Mouse (Mus musculus): ENCODE results near the gene Rtp1.

Rtp1 gene

DNA sequence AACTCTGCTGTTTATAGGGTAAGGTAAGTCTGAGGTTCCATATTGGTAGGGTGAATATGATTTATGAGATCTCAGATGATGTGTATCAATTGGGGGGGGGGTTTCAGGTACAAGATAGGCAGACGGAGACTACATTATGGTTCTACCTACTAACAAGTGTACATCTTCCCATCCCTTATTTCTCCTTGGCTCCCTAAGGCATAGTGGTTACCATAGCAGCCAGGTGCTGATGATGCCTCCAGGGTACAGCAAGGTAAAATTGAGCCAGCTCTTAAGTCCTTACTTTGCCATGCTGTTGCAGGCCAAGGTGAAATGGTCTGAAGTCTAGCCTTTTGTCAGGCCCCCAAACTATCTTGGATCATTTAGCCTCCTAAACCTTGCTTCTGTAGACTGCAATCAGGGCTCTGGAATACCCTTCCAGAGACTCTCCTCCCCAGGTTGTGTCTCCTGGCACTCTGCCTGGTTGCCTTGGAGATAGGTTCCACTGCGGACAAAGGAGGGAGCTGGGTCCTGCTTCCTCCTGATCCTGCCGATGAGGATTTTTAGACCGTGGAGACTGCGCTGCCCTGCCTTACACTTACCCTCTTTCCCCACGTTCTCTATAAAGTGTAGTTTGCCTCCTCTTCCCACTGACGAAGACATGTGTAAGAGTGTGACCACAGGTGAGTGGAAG, at the start of gene Rtp1:
Gene Rtp1, plus strand, starts transcription at position 487 of the 673 bp plus-strand sequence.
- DNase-seq (ENCODE audit: low read depth, low spot score) = no peak

DNA sequence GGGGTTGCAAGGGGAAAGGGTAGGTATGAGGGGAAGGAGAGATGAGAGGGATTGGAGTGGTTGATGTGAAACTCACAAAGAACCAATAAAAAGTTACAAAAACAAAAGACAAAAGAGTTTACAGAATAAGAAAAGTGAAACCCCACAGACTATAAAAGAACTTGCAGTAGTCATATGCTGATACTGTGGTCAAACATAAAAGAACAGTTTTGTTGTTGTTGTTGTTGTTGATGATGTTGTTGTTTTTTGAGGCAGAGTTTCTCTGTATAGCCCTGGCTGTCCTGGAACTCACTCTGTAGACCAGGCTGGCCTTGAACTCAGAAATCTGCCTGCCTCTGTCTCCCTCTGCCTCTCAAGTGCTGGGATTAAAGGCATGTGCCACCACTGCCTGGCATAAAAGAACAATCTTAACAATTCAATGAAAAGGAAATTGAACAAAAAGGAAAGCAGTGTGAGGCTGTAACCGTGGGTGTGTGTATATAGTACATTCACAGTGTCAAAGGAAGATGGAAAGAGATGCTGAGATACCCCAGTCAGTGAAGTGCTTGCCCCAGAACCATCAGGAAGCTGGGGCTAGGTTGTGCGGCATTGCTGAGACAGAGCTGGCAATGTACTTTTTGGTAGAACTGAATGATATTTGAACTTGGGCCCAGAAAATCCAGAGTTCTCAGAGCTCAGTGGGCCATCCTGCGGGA, 49.2 kb upstream of the Rtp1 start:
- DNase-seq (ENCODE audit: low read depth, low spot score) = no peak

DNA sequence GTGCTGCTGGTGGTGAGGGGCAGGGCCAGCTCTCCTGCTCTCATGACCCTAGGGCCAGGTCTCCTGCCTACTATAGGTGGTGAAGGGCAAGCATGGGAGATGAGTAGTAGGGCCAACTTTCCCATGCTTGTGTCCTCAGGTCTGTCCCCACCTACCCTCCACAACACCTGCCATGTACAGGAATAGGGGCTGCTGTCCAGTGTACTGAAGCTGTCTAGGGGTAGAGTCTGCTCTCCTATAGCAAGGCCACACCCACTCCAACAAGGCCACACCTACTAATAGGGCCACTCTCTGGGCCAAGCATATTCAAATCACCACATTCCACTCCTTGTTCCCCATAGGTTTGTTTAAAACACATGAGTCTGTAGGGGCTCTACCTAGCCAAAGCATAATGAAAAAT, 44.6 kb upstream of the Rtp1 start:
- no peak for DNase-seq (ENCODE audit: low read depth, low spot score)

DNA sequence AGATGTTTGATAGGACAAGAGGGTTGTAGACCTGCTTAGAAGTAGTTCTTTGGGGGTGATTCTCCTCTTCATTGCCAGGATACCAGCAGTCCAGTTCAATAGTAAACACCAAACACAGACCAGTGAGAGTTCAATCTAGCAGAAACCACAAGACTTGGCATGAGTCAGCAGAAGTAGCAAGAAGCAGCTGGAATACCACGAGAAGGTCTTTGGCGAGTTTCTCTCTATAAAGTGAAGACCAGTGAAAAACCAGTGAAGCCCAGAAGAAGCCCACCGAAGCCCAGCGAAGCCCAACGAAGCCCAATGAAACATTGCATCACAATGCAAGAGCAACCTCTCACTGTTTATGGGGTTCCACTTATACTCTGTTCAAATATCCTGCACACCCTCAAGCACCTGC, 31.0 kb upstream of the Rtp1 start:
- DNase-seq (ENCODE audit: low read depth, low spot score) = no peak

DNA sequence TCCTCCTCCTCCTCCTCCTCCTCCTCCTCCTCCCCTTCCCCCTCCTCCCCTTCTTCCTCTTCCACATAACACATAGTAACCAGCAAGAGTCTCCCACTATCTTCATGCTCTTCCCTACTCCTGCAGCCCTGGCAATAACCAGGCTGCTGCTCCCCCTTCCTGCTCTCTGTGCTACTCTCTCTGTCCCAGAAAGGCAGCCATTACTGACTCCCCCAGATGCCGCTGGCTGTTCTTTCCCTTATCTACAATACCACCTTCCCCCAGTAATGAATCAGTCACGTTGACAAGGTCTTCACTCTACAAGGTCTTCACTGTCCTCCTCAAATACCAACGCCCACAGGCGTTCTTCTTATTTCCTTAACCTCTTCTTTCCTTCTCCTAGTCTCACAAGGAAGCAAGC, 27.5 kb upstream of the Rtp1 start:
- DNase-seq (ENCODE audit: low read depth, low spot score) = no peak

DNA sequence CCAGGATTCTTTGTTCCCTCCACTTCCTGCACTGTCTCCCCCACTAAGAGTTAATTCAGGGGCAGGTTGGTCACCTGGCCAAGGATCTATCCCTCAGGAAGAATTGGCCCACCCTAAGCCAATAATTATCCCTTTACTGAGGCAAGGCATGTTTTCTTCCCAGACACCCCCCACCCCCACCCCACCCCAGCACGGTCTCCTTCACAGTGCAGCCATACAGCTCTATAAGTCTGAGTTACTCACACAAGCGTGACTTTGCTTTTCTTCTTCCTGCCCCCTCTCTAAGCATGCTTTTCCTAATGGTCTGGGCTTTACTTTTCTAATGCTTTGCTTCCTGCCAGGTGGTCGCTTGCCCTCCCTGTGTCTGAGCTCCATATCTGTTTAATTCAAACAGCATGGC, 27.0 kb upstream of the Rtp1 start:
- no peak for DNase-seq (ENCODE audit: low read depth, low spot score)

DNA sequence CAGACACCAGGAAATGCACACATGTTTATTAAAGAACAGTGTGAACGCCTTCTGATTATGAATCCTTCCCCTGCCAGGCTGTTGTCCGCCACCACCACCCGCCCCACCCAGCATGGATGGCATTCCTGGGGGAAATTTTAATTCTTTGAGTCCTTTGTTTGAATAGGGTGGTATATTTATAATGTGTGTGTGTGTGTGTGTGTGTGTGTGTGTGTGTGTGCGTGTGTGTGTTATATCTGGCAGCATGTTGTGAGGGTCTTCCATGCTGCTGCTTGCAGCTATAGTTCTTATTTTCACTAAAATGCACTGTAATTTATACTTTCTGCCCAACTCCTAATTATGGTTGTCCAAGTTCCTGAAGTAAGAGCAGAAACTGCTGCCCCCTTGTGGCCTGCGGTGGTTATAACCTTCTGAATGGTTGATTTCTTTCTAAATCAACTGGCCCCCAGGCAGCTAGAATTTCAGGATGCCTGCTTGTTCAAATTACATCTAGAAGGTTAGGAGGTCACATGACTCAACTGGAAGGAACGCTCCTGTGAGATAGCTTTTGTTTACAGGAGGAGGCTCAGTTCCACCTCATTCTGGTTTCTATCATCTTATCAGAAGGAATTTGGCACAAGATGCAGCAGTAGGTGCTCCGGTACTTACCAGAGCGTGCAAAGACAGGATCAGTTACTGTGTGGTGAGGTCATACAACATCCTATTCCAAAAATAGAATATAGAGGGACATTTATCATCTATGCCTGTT, 25.8 kb upstream of the Rtp1 start:
- DNase-seq (ENCODE audit: low read depth, low spot score) = peak; percentile 36

DNA sequence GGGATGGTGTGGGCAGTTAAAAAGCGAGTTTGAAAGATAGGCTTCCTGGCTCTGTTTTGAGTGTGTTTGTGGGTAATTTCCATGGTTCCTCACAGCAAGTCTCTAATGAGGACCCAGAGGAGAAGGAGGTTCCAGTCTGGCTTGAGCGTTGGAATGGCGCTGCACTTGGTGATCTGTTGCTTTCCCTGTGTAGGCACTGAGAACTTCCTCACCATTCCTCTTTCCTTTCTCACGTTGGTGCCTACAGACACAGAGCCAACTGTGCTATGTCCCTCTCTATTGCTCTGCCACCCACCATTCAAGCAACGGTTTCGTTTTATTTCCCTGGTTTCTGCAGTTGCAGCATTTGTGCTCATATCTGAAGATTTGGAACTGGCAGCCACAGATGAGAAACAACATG, 16.0 kb upstream of the Rtp1 start:
- DNase-seq (ENCODE audit: low read depth, low spot score) = no peak

DNA sequence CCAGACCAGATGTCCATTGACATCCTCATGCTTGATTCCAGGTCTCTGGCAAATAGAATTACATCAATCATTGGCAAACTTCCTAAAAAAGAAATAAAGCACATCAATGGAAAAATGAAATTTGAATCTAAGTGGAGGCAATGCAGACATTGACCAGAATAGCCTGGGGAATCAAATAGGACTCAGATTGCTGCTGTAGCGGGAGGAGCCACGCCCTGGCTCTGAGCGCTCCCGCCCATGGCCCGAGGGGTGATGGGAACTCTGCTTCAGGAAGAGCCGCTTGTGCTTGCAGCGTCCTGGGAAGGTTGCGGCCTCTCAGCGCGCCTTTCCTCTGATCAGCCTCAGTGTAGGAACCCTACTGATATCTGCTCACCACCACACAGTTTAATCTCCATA, 12.7 kb upstream of the Rtp1 start:
- peak; percentile 36 for DNase-seq (ENCODE audit: low read depth, low spot score)

DNA sequence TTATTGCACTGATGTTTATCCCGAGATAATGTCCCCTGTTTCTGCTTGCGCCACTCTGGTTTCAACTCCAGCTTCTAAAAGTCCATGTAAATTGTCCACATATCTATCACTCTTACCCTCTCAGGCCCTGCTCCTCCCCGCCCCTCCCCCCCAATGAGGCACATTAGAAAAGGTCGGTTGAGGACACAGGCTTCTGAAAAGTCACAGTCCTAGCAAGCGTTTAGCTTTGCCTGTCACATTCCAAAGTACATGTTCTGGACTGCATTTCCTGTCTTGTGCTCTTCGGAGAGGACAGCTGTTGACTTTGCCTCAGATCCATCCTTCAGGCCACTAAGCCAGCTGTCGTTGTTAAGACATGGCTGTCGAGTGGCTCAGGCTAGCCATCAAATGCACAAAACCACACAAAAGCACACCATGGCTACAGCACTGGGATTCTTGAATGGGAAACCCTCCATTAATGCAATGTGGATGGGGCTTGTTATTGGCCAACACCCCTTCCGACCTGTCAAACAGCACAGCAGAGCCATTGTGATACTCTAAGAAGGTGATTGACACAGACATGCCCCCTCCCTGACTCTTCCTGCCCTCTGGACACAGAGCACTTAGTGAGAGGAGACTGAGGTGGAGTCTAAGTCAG, 12.2 kb upstream of the Rtp1 start:
- DNase-seq (ENCODE audit: low read depth, low spot score) = no peak

DNA sequence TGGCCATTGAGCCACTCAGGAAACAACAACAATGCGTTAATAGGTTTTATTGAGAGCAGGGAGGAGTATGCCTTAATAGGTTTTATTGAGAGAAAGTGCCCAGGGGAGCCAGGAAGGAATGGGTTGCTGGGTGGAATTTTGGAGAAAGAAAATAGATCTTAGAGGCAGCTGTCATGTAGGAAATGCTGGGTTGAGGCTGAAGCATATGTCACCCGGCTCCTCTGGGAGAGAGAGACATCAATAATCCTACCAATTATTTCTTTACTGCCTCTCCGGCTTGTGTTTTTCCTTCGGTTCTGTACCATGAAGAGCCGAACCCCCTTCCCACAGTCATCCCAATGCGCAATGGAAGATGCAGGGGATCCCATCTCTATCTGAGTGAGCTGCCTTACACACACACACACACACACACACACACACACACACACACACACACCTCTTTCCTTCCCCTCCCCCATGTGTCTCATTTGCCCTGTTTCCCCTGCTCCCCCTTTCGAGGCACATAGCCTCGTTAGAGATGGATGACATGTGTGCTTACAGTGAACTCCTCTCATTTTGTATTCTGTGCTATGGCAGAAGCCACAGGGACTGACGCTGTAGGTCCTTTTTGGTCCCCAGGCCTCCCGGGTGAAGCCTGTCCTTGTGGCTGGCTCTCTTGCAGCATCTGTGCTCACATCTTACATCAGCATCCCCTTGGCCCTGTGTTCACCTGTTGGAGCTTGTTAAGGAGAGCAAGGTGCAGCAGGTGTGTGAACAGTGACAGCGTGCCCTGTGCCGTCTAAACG, 11.3 kb upstream of the Rtp1 start:
- no peak for DNase-seq (ENCODE audit: low read depth, low spot score)

DNA sequence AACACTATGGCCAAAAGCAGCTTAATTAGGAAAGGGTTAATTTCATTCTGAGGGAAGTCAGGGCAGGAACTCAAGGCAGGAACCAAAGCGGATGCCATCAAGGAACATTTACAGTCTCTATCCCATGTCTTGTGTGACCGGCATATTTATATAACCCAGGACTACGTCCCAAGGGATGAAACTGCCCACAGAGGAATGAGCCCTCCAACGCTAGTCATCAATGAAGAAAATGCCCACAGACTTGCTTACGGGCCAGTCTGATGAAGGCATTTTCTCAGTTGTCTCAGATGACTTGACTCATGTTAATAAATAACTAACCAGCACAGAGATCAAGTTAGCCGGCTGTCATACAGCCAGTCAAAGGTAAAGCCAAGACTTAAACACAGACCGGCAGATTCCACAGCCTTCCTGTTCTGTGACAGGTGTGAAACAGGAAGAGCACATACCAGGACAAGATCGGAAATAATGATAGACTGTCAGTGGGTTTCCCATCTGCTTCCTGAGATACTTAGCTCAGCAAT, 9.3 kb upstream of the Rtp1 start:
- no peak for DNase-seq (ENCODE audit: low read depth, low spot score)

DNA sequence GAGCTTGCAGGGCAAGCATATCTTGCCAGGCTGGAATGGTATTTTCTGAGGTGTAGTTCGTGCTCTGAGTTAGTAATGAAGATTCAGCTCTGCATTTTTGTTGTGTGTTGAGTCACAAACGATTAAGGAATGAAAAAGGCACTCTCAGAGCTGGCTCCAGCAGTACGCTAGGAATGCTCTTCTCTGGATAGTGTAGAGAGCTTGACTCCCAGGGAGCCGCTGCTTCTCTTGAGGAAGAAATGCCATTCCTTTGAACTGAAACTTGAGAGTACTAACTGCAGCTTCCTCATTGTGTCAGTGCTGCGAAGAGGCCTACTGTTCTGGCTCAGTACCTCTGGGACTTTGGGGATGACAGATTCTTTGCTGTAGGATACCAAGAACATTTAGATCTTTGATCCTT, 5.1 kb upstream of the Rtp1 start:
- DNase-seq (ENCODE audit: low read depth, low spot score) = no peak

DNA sequence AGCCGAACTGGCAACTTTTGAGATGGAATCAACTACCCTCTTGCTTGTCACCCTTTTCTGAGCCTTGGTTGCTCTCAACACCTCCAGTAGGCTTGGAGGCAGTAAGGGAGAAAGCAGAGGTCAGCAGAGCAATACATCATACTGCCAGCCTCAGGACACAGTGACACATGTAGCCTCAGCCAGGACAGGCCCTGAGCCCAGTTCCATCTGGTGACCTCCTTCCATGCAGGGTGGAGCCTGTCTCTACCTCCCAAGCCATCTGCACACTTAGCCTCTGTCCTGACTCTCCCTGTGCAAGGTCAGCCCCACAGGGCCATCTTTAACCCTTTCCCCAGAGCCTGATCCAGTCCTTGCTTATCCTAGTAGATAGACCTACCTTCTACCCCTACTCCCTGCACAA, 1.2 kb upstream of the Rtp1 start:
- no peak for DNase-seq (ENCODE audit: low read depth, low spot score)

DNA sequence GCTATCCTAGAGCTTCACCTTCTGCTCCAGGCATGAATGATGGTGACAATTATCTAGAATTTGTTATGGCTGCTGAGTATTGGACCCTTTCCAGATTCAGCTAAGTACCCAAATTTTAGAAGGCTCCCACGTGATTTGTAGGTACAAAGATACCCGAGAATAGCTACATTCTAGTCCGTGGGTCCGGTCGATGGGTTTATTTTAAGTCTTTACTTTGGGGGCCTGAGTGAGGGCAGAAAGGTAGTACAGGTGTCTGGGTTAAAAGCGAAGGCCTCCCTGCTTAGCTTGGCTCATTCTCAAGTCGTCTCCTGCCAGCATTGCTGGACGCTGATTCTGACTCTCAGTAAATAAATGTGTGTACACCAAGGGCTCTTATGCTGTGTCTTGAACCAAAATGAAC, 1.1 kb downstream of the Rtp1 start:
- no peak for DNase-seq (ENCODE audit: low read depth, low spot score)

DNA sequence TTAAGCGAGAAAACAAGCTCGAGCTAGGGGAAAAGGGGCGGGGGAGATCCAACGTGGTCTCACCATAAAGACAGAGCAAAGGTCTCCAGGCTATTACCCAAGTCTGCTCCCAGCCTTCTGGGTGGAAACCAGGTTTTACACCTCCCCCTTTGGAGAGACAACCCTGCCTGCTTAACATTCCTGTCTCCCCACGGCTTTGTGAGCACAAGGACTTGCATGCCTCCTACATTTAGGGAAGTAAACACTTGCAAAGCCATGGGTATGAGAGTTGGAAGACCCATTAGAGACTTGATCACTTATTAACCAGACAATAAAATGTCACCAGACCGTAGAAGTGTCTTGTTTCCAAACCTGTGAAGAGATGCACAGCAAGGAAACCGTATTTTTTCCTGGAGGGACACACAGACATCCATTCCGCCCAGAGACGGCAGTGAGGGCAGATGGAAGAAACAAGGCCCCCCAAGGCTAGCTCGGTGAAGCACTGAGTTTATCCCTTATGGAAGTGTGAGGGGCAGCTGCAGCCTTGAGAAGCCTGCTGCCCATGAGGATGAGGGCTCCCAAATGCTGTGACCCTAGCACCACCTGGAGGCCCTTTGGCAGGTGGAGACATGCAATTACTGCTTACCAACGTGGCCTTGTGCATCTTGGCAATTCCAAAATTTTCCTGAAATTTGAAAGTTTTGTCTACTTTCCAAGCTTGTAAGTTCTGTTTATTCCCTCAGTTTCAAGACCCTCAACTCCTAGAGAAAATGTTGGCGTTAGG, 8.7 kb downstream of the Rtp1 start:
- DNase-seq (ENCODE audit: low read depth, low spot score) = no peak

DNA sequence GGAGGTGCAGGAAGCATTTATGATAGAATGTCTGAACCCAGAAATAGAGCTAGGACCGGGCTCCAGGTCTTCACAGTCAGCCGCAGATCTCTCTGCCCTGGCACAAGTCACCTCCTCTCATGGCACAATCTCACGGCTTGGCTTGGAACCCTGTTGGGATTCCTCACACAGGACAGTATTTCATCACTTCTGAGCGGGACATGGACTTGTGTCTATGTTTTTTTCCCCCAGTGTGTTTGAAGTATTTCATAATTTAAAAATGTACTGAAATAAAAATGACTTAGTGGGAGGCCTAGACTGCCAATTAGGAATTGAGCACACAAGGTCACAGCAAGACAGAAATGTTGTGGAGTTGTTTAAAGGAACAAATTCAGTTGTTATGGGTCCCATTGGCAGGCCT, 15.3 kb downstream of the Rtp1 start:
- DNase-seq (ENCODE audit: low read depth, low spot score) = no peak

DNA sequence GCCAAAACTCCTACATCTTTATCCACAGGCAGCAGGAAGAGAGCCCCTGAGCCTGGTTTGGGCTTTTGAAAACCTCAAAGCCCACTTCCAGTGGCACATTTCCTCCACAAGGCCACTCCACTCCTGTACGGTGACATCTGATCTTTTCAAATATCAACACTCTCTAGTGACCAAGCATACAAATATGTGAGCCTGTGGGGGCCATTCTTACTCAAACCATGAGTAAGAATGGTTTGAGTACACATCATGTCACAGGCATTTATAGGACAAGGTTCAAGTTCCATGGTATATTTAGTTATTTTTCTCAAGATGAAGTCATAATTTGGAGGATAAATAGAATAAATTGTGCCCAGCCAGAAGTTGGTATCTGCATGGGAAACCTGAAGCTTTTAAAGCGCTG, 21.0 kb downstream of the Rtp1 start:
- no peak for DNase-seq (ENCODE audit: low read depth, low spot score)

DNA sequence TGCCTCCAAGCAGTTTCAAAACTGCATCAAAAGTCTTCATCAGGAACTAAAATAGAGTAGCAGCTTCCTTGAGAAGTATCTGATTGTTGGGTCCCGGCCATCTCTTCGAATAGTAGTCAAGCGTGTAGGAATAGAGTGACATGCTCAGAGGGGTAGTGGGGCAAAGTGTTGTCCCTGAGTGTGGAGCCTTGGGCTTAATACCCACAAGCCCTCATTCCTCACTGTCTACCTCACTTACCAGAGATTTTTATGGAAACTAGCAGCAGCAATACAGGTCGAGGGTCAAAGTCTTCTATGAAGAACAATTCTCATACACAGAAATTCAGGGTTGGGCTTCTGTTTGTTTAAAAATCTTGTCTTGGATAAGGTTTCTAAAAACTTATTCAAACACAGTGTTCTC, 21.9 kb downstream of the Rtp1 start:
- DNase-seq (ENCODE audit: low read depth, low spot score) = no peak

DNA sequence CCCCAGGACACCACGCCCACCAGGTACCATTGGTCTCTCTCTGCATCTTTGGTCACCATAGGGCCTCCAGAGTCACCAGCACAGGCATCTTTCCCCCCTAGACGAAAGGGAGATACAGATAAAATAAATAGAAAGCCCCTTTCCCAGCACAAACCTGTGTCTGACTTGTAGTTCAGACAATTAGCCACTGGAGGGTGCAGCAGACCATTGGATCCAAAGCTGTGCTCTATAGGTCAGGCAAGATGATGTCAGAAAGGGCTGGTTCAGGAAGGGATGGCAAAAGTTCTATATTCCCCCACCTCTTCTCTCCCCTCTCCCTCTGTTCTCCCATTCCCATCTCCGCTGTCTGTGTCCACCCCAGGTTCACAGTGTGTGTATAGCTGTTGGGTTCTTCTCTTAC, 23.5 kb downstream of the Rtp1 start:
- peak; percentile 18 for DNase-seq (ENCODE audit: low read depth, low spot score)

DNA sequence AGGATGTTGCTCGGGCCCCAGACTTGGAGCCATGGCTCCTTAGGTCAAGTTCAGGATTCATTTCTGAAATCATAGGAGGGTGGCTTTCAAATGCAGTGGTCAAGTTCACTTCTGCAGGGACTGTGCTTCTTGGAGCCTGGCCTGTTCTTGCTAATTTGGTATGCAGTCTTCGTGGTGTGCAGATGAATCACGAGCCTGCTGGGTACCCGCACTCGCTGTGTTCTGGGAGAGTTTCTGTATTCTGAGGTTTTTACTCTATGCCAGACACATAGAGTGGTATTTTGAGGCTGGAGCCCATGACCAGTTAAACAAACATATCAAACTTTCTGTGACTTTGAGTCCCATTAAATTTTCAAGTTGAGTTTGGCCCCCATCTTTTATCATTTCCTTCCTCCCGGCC, 25.4 kb downstream of the Rtp1 start:
- DNase-seq (ENCODE audit: low read depth, low spot score) = no peak

Measured in WW6 (cell line).